Mouse (Mus musculus) bone marrow macrophage, adult 2 months (primary cell): ENCODE data around the gene Crybg2.

Experiments used
- CTCF ChIP-seq: IDR thresholded peaks from 2 replicates; pipeline ENCODE4 v1.5.1; 2012; ENCODE audit warnings: low read depth, mild to moderate bottlenecking, low read length, moderate library complexity
- POLR2A ChIP-seq: IDR thresholded peaks from 2 replicates; pipeline ENCODE4 v1.6.1; 2012; ENCODE audit warnings: mild to moderate bottlenecking, low read depth, low read length, borderline replicate concordance

DNA sequence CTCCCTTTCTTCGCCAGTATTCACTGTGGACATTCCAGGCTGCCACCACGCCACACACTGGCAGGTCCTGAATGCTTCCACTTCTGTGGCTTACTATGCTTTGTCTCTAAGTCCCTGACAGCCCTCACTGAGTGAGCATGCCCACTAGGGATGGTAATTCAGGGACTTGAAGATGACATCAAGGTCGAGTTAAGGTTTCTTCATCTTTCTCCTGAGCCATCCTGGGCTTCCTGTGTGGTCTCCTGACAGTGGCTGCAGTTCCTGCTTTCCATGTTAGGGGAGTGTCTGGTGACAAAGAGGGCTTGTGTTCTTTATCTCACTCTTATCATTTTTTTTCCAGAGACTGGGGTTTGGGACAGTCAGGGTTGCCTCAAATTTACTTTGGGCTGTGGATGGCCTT, 50.0 kb downstream of the Crybg2 start:
- TF ChIP-seq CTCF (no peak), POLR2A (no peak)
